Mouse (Mus musculus): ENCODE results near the gene Ranbp9. TPM values are rescaled to one million over a fixed set of nuclear protein-coding genes. Genes with fewer than 3 reads are reported as not detected.

Ranbp9 gene
- polyA plus RNA-seq, 2 experiments from 2014 or later = 28.3 to 45.2 TPM

GRCm38 (mm10) chr13:43360534-43360933 is 120.5 kb downstream of the Ranbp9 start:
- ATAC-seq = no peak

GRCm38 (mm10) chr13:43356346-43357125 is 124.5 kb downstream of the Ranbp9 start:
- ATAC-seq = no peak

- ATAC-seq = no peak
These were observed 126.7 kb downstream of the Ranbp9 start for GRCm38 (mm10) chr13:43354362-43354761.

- ATAC-seq = no peak
These were observed 127.7 kb downstream of the Ranbp9 start for GRCm38 (mm10) chr13:43353356-43353755.

Other genes with a start within 250 kb of the Ranbp9 start
- 1 to 10 TPM; 1.8 to 4.2 TPM for gene Gfod1, start 177.1 kb downstream of the Ranbp9 start, polyA plus RNA-seq (2017; shearing (Covaris generic))
- gene Sirt5, start 115.8 kb downstream of the Ranbp9 start, polyA plus RNA-seq (2017; shearing (Covaris generic)) = 10 to 100 TPM; 26.9 to 48.4 TPM
- gene Nol7, start 82.9 kb downstream of the Ranbp9 start, polyA plus RNA-seq (2017; shearing (Covaris generic)) = 100 to 1,000 TPM; 126 to 136 TPM
- 10 to 100 TPM; 15.1 to 17.6 TPM for gene Mcur1, start 78.9 kb upstream of the Ranbp9 start, polyA plus RNA-seq (2017; shearing (Covaris generic))
- gene Rnf182, start 134.4 kb upstream of the Ranbp9 start, polyA plus RNA-seq (2017; shearing (Covaris generic)) = not detected

Data from CD4-positive, CD25-positive, alpha-beta regulatory T cell, adult 4 months (primary cell).